In the genomic region with DNA sequence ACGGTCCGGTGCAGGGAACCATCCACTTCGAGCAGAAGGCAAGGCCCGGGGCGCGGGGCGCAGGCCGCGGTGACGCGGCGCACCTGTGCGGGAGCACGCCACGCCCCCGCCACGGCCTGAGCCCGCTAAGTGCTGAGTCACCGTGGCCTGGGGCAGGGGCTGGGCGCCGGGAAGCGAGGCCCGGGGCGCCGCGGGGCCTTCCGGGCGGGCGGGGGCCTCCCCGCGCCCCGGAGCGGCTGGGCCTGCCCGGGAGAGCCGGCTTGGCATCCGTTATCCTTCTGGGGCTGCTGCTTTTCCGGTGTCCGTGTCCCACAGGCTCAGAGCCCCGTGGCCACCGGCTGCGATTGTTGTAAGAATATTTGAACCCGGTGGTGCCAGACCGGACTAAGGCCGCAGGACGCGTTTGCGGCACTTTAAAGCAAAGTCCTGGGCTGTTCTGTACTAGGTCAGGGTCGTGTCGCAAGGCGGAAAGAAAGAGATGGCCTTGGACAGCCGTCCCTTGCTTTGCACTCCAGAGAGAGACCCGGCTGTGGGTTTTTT, we compare ENCODE assay signal across 8 mouse cellular contexts. TPM values are rescaled to one million over a fixed set of nuclear protein-coding genes. Genes with fewer than 3 reads are reported as not detected.
DNase-seq lines count a peak whose midpoint lies in the region; ATAC-seq lines count a peak whose summit lies in the region.

No protein-coding gene starts in this region.

- H3K9me3 ChIP-seq in embryonic facial prominence, embryonic 15.5 days (replicated peaks) = no peaks in the 10 kb centered on the region
- no peaks in the 10 kb centered on the region for H3K9me3 ChIP-seq in hindbrain, embryonic 10.5 days
- H3K9me3 ChIP-seq in liver, embryonic 12.5 days (replicated peaks) = no peaks in the 10 kb centered on the region
- no peaks in the 10 kb centered on the region for H3K9me3 ChIP-seq in neural tube, embryonic 14.5 days (ENCODE audit: control insufficient read depth, low read length)

- peak overlapping the region; percentile 94 for H3K27ac ChIP-seq in embryonic facial prominence, embryonic 15.5 days (replicated peaks)
- H3K27ac ChIP-seq in hindbrain, embryonic 10.5 days = peak overlapping the region; percentile 96
- H3K27ac ChIP-seq in liver, embryonic 12.5 days = peak overlapping the region; percentile 96
- peak overlapping the region; percentile 92 for H3K27ac ChIP-seq in neural tube, embryonic 14.5 days (ENCODE audit: low read depth, low read length)

- H3K9ac ChIP-seq in embryonic facial prominence, embryonic 15.5 days = peak overlapping the region; percentile 87
- peak overlapping the region; percentile 96 for H3K9ac ChIP-seq in liver, embryonic 12.5 days
- H3K9ac ChIP-seq in neural tube, embryonic 14.5 days (replicated peaks; ENCODE audit: low read depth, low read length) = peak overlapping the region; percentile 93

- peaks cover 20% of the 10 kb centered on the region for H3K36me3 ChIP-seq in embryonic facial prominence, embryonic 15.5 days
- peaks cover 36% of the 10 kb centered on the region for H3K36me3 ChIP-seq in hindbrain, embryonic 10.5 days
- H3K36me3 ChIP-seq in liver, embryonic 12.5 days = peaks cover 38% of the 10 kb centered on the region
- peaks cover 5% of the 10 kb centered on the region; the same call in 1 of the 2 replicates for H3K36me3 ChIP-seq in neural tube, embryonic 14.5 days (ENCODE audit: control insufficient read depth, insufficient read depth, low read length)

- H3K4me1 ChIP-seq in embryonic facial prominence, embryonic 15.5 days = peaks cover 11% of the 10 kb centered on the region; the same call in 1 of the 2 replicates
- H3K4me1 ChIP-seq in hindbrain, embryonic 10.5 days (replicated peaks) = peaks cover 42% of the 10 kb centered on the region
- H3K4me1 ChIP-seq in liver, embryonic 12.5 days = peaks cover 60% of the 10 kb centered on the region
- H3K4me1 ChIP-seq in neural tube, embryonic 14.5 days (ENCODE audit: control insufficient read depth, insufficient read depth, low read length) = peaks cover 17% of the 10 kb centered on the region; the same call in 1 of the 2 replicates

- no peaks in the 10 kb centered on the region for H3K27me3 ChIP-seq in embryonic facial prominence, embryonic 15.5 days
- H3K27me3 ChIP-seq in hindbrain, embryonic 10.5 days (ENCODE audit: insufficient read depth, poor library complexity, severe bottlenecking) = no peaks in the 10 kb centered on the region
- H3K27me3 ChIP-seq in liver, embryonic 12.5 days (replicated peaks) = no peaks in the 10 kb centered on the region
- H3K27me3 ChIP-seq in neural tube, embryonic 14.5 days (ENCODE audit: control insufficient read depth, insufficient read depth, low read length) = no peaks in the 10 kb centered on the region

- under 1% methylated on average over 49 of the region's 52 CpGs for WGBS in embryonic facial prominence, embryonic 15.5 days
- WGBS in hindbrain, embryonic 10.5 days = under 1% methylated on average over 52 of the region's 52 CpGs
- under 1% methylated on average over 49 of the region's 52 CpGs for WGBS in liver, embryonic 12.5 days (ENCODE audit: insufficient replicate concordance)
- WGBS in neural tube, embryonic 14.5 days = under 1% methylated on average over 29 of the region's 52 CpGs

- peak; percentile 72 for ATAC-seq in embryonic facial prominence, embryonic 15.5 days (ENCODE audit: insufficient number of reproducible peaks, low FRiP score, low TSS enrichment, low read depth)
- peak; percentile 82 for ATAC-seq in liver, embryonic 12.5 days
- peak; percentile 88 for ATAC-seq in neural tube, embryonic 14.5 days (ENCODE audit: low read depth)

- H3K4me3 ChIP-seq in embryonic facial prominence, embryonic 15.5 days (replicated peaks) = peak overlapping the region; percentile 94
- H3K4me3 ChIP-seq in hindbrain, embryonic 10.5 days = peak overlapping the region; percentile 96
- peak overlapping the region; percentile 91 for H3K4me3 ChIP-seq in liver, embryonic 12.5 days
- H3K4me3 ChIP-seq in neural tube, embryonic 14.5 days (ENCODE audit: low read depth, low read length) = peak overlapping the region; percentile 88

- DNase-seq in layer of hippocampus, adult 11-12 months (ENCODE audit: low spot score) = peak; percentile 46
- DNase-seq in layer of hippocampus, adult 9-11 months = no peak
- DNase-seq in T-cell, adult 2 months (ENCODE audit: low spot score) = peak; percentile 24
- no peak for DNase-seq in hindbrain, embryonic 10.5 days (ENCODE audit: low spot score)
- no peak for DNase-seq in cerebellum, adult 11 months

- H3K4me2 ChIP-seq in embryonic facial prominence, embryonic 15.5 days (replicated peaks) = peak overlapping the region; percentile 69
- peak overlapping the region; percentile 87 for H3K4me2 ChIP-seq in liver, embryonic 12.5 days
- peak overlapping the region; percentile 64 for H3K4me2 ChIP-seq in neural tube, embryonic 14.5 days (ENCODE audit: low read depth, low read length)

RNA-seq across cellular contexts. Expression of gene Sod1, which starts 0.4 kb away (rescaled TPM):
- 973 and 1,001 TPM in 2 replicates for polyA plus RNA-seq in embryonic facial prominence, embryonic 15.5 days (2015; fragmentation: Nextera tagmentation; extraction: Ambion mirVana)
- 1,109 and 1,208 TPM in 2 replicates for polyA plus RNA-seq in hindbrain, embryonic 10.5 days (2016; fragmentation: Nextera tagmentation; extraction: Ambion mirVana)
- polyA plus RNA-seq in liver, embryonic 12.5 days (2016; fragmentation: Nextera tagmentation; extraction: Ambion mirVana) = 1,290 and 1,294 TPM in 2 replicates
- polyA plus RNA-seq in neural tube, embryonic 14.5 days (2014; fragmentation: Nextera tagmentation; extraction: Ambion mirVana) = 939 and 1,024 TPM in 2 replicates

Comparison
In these comparisons a context has a peak if more than half of its experiments do, and no peak if none do; other contexts are left out.
1. DNase-seq: peak in layer of hippocampus, adult 11-12 months (single experiment) and T-cell, adult 2 months (single experiment); none in layer of hippocampus, adult 9-11 months (single experiment), hindbrain, embryonic 10.5 days (single experiment) and cerebellum, adult 11 months (single experiment).
2. Peak in every context shown above with its lines, with median percentiles within 50 percentile points of each other: ATAC-seq, H3K27ac ChIP-seq, H3K4me2 ChIP-seq, H3K4me3 ChIP-seq and H3K9ac ChIP-seq.